Mouse (Mus musculus): ENCODE data around the gene Prune1.
"Not testable (repeated sequence)": the region's sequence is repeated elsewhere in the genome, so short reads cannot be mapped to it uniquely, and the experiment has no call there.

The Prune1 gene

GRCm38 (mm10) chr3:95212889-95213608 is 68.8 kb downstream of the Prune1 start:
- DNase-seq (ENCODE audit: low spot score in 2 of 2) = not testable (repeated sequence)

- DNase-seq (ENCODE audit: low spot score in 2 of 2) = no peak
Measured at GRCm38 (mm10) chr3:95210585-95210984, 71.3 kb downstream of the Prune1 start.

DNA sequence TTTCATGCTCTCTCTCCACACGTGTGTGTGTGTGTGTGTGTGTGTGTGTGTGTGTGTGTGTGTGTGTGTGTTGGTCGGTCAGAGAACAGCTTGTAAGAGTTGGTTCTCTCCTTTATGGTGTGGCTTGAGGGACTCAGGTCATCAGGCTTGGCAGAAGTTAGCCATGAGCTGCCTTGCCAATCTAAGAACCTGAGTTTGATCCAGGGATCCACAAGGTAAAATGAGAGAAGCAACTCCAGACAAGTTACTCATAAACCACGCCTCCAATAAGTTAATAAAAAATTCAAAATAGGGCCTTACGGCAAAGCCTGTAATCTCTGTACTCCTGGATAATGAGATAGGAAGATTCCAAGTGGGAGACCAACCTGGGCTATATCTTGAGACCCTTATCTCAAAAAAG is 73.6 kb downstream of the Prune1 start:
- DNase-seq (ENCODE audit: low spot score in 2 of 2) = no peak

- no peak for DNase-seq (ENCODE audit: low spot score in 2 of 2)
Measured at GRCm38 (mm10) chr3:95203880-95204279, 78.0 kb downstream of the Prune1 start.
